Mouse (Mus musculus) CH12.LX (cell line): ENCODE measurements at regions not wholly inside any gene's neighbourhood (a gene's known extent, or its start where the extent isn't known, plus 50 kb on each side); places are given as distances from the start of the nearest gene placed in this dataset.

Experiments used
- CTCF ChIP-seq, 2 experiments: IDR thresholded peaks in 1 of 2; conservative IDR thresholded peaks in 1 of 2; 2 replicates each; pipeline ENCODE4 v1.5.1; 2011 to 2012; ENCODE audit warnings: low read depth in 2 of 2, low read length in 2 of 2, improper control_type of control experiment in 1 of 2, inconsistent platforms in 1 of 2, mild to moderate bottlenecking in 1 of 2, moderate library complexity in 1 of 2
- ELF1 ChIP-seq: IDR thresholded peaks from 2 replicates; pipeline ENCODE4 v1.6.1; 2014; ENCODE audit warnings: low read depth, mild to moderate bottlenecking, inconsistent platforms, low read length, improper control_type of control experiment
- GABPA ChIP-seq: IDR thresholded peaks from 2 replicates; pipeline ENCODE4 v1.6.1; 2012; ENCODE audit warnings: low read depth, low read length, improper control_type of control experiment, inconsistent platforms; ENCODE audit not compliant: insufficient replicate concordance
- JUN ChIP-seq: IDR thresholded peaks from 2 replicates; pipeline ENCODE4 v1.6.1; 2011; ENCODE audit warnings: low read depth, mild to moderate bottlenecking, low read length, improper control_type of control experiment, moderate library complexity; ENCODE audit not compliant: insufficient read depth
- POLR2A ChIP-seq: IDR thresholded peaks from 2 replicates; pipeline ENCODE4 v1.6.1; 2011; ENCODE audit warnings: low read depth, mild to moderate bottlenecking, improper control_type of control experiment, low read length
- POLR2AphosphoS2 ChIP-seq: IDR thresholded peaks from 2 replicates; pipeline ENCODE4 v1.6.1; 2011; ENCODE audit warnings: low read depth, low read length, improper control_type of control experiment
- USF1 ChIP-seq: IDR thresholded peaks from 2 replicates; pipeline ENCODE4 v1.6.1; 2014; ENCODE audit warnings: low read depth, mild to moderate bottlenecking, inconsistent platforms, low read length, improper control_type of control experiment
- ZKSCAN1 ChIP-seq: IDR thresholded peaks from 2 replicates; pipeline ENCODE4 v1.6.1; 2012; ENCODE audit warnings: low read depth, inconsistent platforms, low read length, improper control_type of control experiment, borderline replicate concordance

GRCm38 (mm10) chr16:78457731-78458151 lies 80.7 kb upstream of the Btg3 start:
- TF ChIP-seq GABPA (no peak), CTCF (conservative IDR thresholded peaks at IDR 0.05 in 1 of 2, IDR thresholded peaks at IDR 0.05 in 1 of 2; ENCODE audit: low read depth in 2 of 2, low read length in 2 of 2) (no peak), POLR2A (no peak), USF1 (no peak), JUN (no peak), ZKSCAN1 (no peak), ELF1 (no peak), POLR2AphosphoS2 (no peak)
